Mouse (Mus musculus) brain, embryonic 14.5 days (tissue): Measurements from ENCODE around the gene Zfp82.
"Not testable (repeated sequence)": the region's sequence is repeated elsewhere in the genome, so short reads cannot be mapped to it uniquely, and the experiment has no call there.

ENCODE experiments used
- CTCF ChIP-seq: fragments of 200-500 bp; IDR thresholded peaks from 2 replicates; pipeline ENCODE4 v1.5.1; 2012; ENCODE audit warnings: inconsistent platforms, mild to moderate bottlenecking, moderate library complexity, borderline replicate concordance; ENCODE audit not compliant: insufficient read depth, insufficient read length; ENCODE audit errors: extremely low read depth
- POLR2A ChIP-seq: fragments of 200-500 bp; IDR thresholded peaks from 2 replicates; pipeline ENCODE4 v1.6.1; 2012; ENCODE audit warnings: mild to moderate bottlenecking, inconsistent platforms, borderline replicate concordance; ENCODE audit not compliant: poor library complexity, insufficient read depth, insufficient read length, severe bottlenecking; ENCODE audit errors: extremely low read depth

- not testable (repeated sequence) for TF ChIP-seq CTCF, POLR2A
These were observed 45.2 kb upstream of the Zfp82 start for GRCm38 (mm10) chr7:30117935-30118334.
